10 mouse cellular contexts compared by ENCODE assay signal in genomic region chr6:52443112-52443984, GRCm38 (mm10).
A peak's percentile ranks its signal among the peaks of the same experiment; 100 is the strongest.
DNase-seq lines count a peak whose midpoint lies in the region; ATAC-seq lines count a peak whose summit lies in the region.
"Had no signal": no experiment of that assay in that cellular context is flagged by ENCODE, and none has a peak within 500 bp of the region (broad histone marks: within the 10 kb centered on the region; RNA-seq: fewer than 3 reads in every experiment).

No protein-coding gene starts in this region.

- WGBS in kidney, embryonic 16.5 days: 20% methylated on average over 24 of the region's 24 CpGs
- WGBS in embryonic facial prominence, embryonic 14.5 days: 32% methylated on average over 24 of the region's 24 CpGs
- 36% methylated on average over 24 of the region's 24 CpGs for WGBS in intestine, embryonic 15.5 days
- WGBS in neural tube, embryonic 15.5 days: 29% methylated on average over 24 of the region's 24 CpGs

- no peaks in the 10 kb centered on the region for H3K27me3 ChIP-seq in kidney, embryonic 16.5 days (ENCODE audit: insufficient read depth, low read length)
- no peaks in the 10 kb centered on the region for H3K27me3 ChIP-seq in embryonic facial prominence, embryonic 14.5 days (replicated peaks; ENCODE audit: control insufficient read depth, insufficient read depth, low read length)
- 0 out of 2 replicates have a peak, but pooled peaks cover 5% of the 10 kb centered on the region for H3K27me3 ChIP-seq in intestine, embryonic 15.5 days (replicated peaks)
- peaks cover 6% of the 10 kb centered on the region; the same call in 1 of the 2 replicates for H3K27me3 ChIP-seq in neural tube, embryonic 15.5 days (replicated peaks)
- H3K27me3 ChIP-seq: lung, embryonic 15.5 days; Patski had no signal

- peaks cover 9% of the 10 kb centered on the region for H3K4me1 ChIP-seq in kidney, embryonic 16.5 days (ENCODE audit: insufficient read depth, low read length)
- H3K4me1 ChIP-seq in embryonic facial prominence, embryonic 14.5 days (ENCODE audit: control insufficient read depth, insufficient read depth, low read length): peaks cover 8% of the 10 kb centered on the region; the same call in 1 of the 2 replicates
- peaks cover 9% of the 10 kb centered on the region for H3K4me1 ChIP-seq in intestine, embryonic 15.5 days (replicated peaks)
- H3K4me1 ChIP-seq in neural tube, embryonic 15.5 days: peaks cover 9% of the 10 kb centered on the region

- no peaks in the 10 kb centered on the region for H3K9me3 ChIP-seq in kidney, embryonic 16.5 days (ENCODE audit: low read length)
- no peaks in the 10 kb centered on the region for H3K9me3 ChIP-seq in embryonic facial prominence, embryonic 14.5 days (ENCODE audit: control insufficient read depth, low read length)
- no peaks in the 10 kb centered on the region for H3K9me3 ChIP-seq in intestine, embryonic 15.5 days
- H3K9me3 ChIP-seq in neural tube, embryonic 15.5 days (replicated peaks): no peaks in the 10 kb centered on the region
- H3K9me3 ChIP-seq: lung, embryonic 15.5 days had no signal

- no peak for DNase-seq in kidney, adult 9 months
- peak; percentile 57 for DNase-seq in embryonic facial prominence, embryonic 14.5 days (ENCODE audit: low spot score)
- no peak for DNase-seq in adrenal gland, adult 2 months
- no peak for DNase-seq in adrenal gland, adult 18-20 months (ENCODE audit: low spot score in 2 of 2)
- DNase-seq in cerebellum, adult 18-20 months: no peak

- H3K9ac ChIP-seq in kidney, embryonic 16.5 days (replicated peaks; ENCODE audit: low read length): no peak overlapping the region
- 0 out of 2 replicates have a peak overlapping the region, but pooled peaks have one; percentile 9 for H3K9ac ChIP-seq in embryonic facial prominence, embryonic 14.5 days (ENCODE audit: low read depth, low read length)
- H3K9ac ChIP-seq in intestine, embryonic 15.5 days: no peak overlapping the region
- no peak overlapping the region for H3K9ac ChIP-seq in neural tube, embryonic 15.5 days (replicated peaks)
- H3K9ac ChIP-seq: lung, embryonic 15.5 days had no signal

- H3K27ac ChIP-seq in kidney, embryonic 16.5 days (ENCODE audit: low read length): no peak overlapping the region
- H3K27ac ChIP-seq in embryonic facial prominence, embryonic 14.5 days (replicated peaks; ENCODE audit: low read depth, low read length): no peak overlapping the region
- H3K27ac ChIP-seq in intestine, embryonic 15.5 days: no peak overlapping the region
- no peak overlapping the region for H3K27ac ChIP-seq in neural tube, embryonic 15.5 days (replicated peaks)
- H3K27ac ChIP-seq: lung, embryonic 15.5 days had no signal

- ATAC-seq in kidney, embryonic 16.5 days (ENCODE audit: low FRiP score, low TSS enrichment): no peak
- no peak for ATAC-seq in embryonic facial prominence, embryonic 14.5 days (ENCODE audit: low read depth)
- peak; percentile 49; the same call in 1 of the 2 replicates for ATAC-seq in intestine, embryonic 15.5 days
- no peak for ATAC-seq in neural tube, embryonic 15.5 days (ENCODE audit: low FRiP score)
- ATAC-seq: Patski had no signal

- H3K4me2 ChIP-seq in kidney, embryonic 16.5 days (replicated peaks; ENCODE audit: low read depth, low read length): peak overlapping the region; percentile 51
- H3K4me2 ChIP-seq in embryonic facial prominence, embryonic 14.5 days (ENCODE audit: low read depth, low read length): peak overlapping the region; percentile 45
- H3K4me2 ChIP-seq in intestine, embryonic 15.5 days (replicated peaks): peak overlapping the region; percentile 36
- peak overlapping the region; percentile 46 for H3K4me2 ChIP-seq in neural tube, embryonic 15.5 days
- H3K4me2 ChIP-seq: lung, embryonic 15.5 days had no signal

- H3K36me3 ChIP-seq in kidney, embryonic 16.5 days (ENCODE audit: insufficient read depth, low read length): no peaks in the 10 kb centered on the region
- H3K36me3 ChIP-seq in embryonic facial prominence, embryonic 14.5 days (ENCODE audit: control insufficient read depth, insufficient read depth, low read length): no peaks in the 10 kb centered on the region
- H3K36me3 ChIP-seq in intestine, embryonic 15.5 days: no peaks in the 10 kb centered on the region
- H3K36me3 ChIP-seq in neural tube, embryonic 15.5 days: no peaks in the 10 kb centered on the region
- H3K36me3 ChIP-seq: lung, embryonic 15.5 days had no signal

- peak overlapping the region; percentile 21 for H3K4me3 ChIP-seq in kidney, embryonic 16.5 days (ENCODE audit: low read length)
- H3K4me3 ChIP-seq in embryonic facial prominence, embryonic 14.5 days (ENCODE audit: low read depth, low read length): peak overlapping the region; percentile 7; the same call in 1 of the 2 replicates
- H3K4me3 ChIP-seq in intestine, embryonic 15.5 days (replicated peaks): no peak overlapping the region
- 0 out of 2 replicates have a peak overlapping the region, but pooled peaks have one; percentile 0 for H3K4me3 ChIP-seq in neural tube, embryonic 15.5 days (replicated peaks)
- H3K4me3 ChIP-seq: lung, embryonic 15.5 days had no signal
